Mouse (Mus musculus) spleen, adult 2 months (tissue): ENCODE results near the gene Schip1.

ENCODE experiments used
- CTCF ChIP-seq: fragments of 200-500 bp; IDR thresholded peaks from 2 replicates; pipeline ENCODE4 v1.5.1; 2011; ENCODE audit warnings: mild to moderate bottlenecking, inconsistent platforms; ENCODE audit not compliant: insufficient read depth, insufficient read length, insufficient replicate concordance; ENCODE audit errors: extremely low read depth
- POLR2A ChIP-seq: fragments of 200-500 bp; IDR thresholded peaks from 2 replicates; pipeline ENCODE4 v1.6.1; 2011; ENCODE audit warnings: low read depth, low read length, inconsistent platforms

DNA sequence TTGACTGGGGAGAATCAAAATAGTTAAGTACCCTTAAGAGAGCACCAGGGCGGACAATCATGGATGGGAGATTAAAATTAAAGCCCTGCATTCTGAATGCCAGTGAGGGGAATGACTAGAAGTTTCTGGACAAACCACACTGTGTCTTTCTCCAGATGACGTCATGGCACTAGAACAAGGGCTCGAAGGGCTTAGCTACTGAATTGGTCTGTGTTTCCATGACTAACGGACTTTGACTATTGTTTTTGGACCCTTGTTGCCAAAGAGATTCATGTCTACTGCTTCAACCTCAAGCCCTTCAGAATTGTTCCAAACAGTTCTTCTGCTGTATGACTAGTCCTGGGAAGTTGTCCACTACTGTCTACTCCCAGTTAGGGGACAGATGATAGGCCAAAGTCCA, 467.3 kb downstream of the Schip1 start:
- TF ChIP-seq POLR2A: no peak
- no peak for TF ChIP-seq CTCF
